Mouse (Mus musculus) left cerebral cortex, adult 2 months (tissue): Measurements from ENCODE around the gene Klhl28. TPM values are rescaled to one million over a fixed set of nuclear protein-coding genes. Genes with fewer than 3 reads are reported as not detected.

Experiments
- DNase-seq, 2 experiments: peaks; one replicate each; pipeline ENCODE4 v3.0.0; 2021 to 2022; ENCODE audit warnings: low spot score in 2 of 2, mixed read lengths in 1 of 2; ENCODE audit errors: extremely low spot score in 1 of 2
- H3K27ac ChIP-seq: fragments of 200-600 bp; 2 replicates; pipeline ENCODE4 v1.8.1; 2022
- H3K4me3 ChIP-seq: fragments of 200-600 bp; 2 replicates; pipeline ENCODE4 v1.8.1; 2022
- CTCF ChIP-seq: fragments of 200-600 bp; IDR thresholded peaks from 2 replicates; pipeline ENCODE4 v1.8.1; 2022; ENCODE audit warnings: antibody characterized with exemption, mild to moderate bottlenecking, moderate library complexity
- intact Hi-C: fragments of 180-260 bp; cut with DNase I; formaldehyde crosslinking; loops from one replicate; pipeline ENCODE4 v1.15.1; 2025
- long read RNA-seq, 2 experiments: library from polyadenylated mRNA; stranded (forward); transcript quantifications; one replicate each; pipeline ENCODE4 v2.0.0; 2021; ENCODE audit warnings: borderline mapping rate in 2 of 2
- total RNA-seq, 2 experiments: library from RNA; stranded (reverse); gene quantifications; 2 replicates each; pipeline ENCODE4 v1.2.3; 2021

Gene Klhl28
- 10 to 100 TPM; 22.9 to 24.2 TPM for total RNA-seq
- long read RNA-seq, experiment 1, full-length matches to known transcripts, result 3 of 6 reads
- long read RNA-seq, experiment 1, partial matches to known transcripts, result 3 of 6 reads
- long read RNA-seq, experiment 1, other reads (novel, unspliced or antisense), result 0 of 6 reads
- long read RNA-seq, experiment 2, full-length matches to known transcripts, result 5 of 5 reads
- long read RNA-seq, experiment 2, partial matches to known transcripts, result 0 of 5 reads
- long read RNA-seq, experiment 2, other reads (novel, unspliced or antisense), result 0 of 5 reads

DNA sequence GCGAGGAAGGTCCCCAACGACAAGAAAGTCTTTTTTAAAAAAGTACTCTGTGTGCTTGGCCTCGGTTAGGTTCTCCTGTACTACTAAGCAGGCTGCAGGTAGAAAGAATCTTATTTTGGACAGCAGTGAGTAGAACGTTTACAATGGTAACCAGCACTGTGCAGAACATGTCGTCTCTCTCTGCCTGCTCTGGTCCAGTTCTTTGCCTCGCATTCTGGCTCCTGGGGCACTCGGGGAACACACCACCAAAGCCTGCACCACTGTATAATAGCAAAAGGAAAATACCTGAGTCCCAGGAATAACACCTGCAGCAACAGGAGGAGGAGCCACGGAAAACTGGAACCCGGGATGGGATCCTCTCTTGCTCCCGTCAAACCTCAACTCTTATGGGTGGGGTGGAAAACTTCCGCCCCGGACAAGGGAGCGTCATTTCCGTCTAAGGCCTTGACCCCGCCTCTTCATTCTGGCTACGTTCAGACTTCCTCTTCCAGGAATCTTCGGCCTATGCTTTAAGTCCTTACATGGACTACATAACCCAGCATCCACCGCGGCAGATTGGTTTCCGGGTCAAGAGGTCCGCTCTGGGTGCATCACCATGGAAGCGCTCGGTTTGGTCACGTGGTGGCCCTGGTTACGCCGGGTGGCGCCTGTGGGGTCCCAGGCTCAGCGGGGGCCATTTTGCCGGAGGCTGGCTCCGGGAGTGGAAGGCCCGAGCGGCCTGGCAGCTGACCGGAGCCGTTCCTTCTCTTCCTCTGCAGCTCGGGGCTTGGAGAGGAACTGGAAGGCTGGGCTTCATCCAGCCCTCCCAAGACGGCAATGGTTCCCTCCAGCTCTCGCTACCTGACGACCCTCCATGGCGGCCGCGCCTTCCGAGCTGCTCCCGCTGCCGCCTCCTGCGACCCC, at the start of gene Klhl28, which contains the start of gene Togaram1:
Gene Klhl28 (minus strand): TSS at position 411 of the 903 bp plus-strand sequence.
Gene Togaram1 (plus strand): TSS at position 681 of the 903 bp plus-strand sequence.
- peak within 1 kb of the TSS; percentile 84 for H3K27ac ChIP-seq
- DNase-seq, result peak; percentile 98 to 99
- intact Hi-C loops, result loop anchor here (1.0 kb wide), 1 partner anchor 109 kb away; the partner anchor contains the start of gene Fkbp3
- peak within 1 kb of the TSS; percentile 77 for H3K4me3 ChIP-seq
- no peak; the same call in 1 of the 2 replicates for TF ChIP-seq CTCF

DNA sequence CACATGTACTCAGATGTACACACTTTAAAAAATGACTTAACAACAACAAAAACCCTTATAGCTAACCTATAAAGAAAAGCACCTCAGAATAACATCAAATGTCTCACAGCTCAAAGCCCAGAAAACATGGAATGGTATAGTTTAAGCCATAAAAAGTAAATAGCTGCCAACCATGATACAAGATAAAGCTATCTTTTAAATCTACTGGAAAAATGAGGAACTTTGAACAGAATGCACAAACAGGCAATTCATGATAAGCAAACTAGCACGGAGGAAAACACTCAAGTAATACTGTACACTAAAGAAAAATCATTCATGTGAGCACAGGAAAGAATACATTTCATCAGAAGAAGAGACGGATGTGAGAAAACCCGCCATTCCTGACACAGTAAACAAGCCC, 42.4 kb upstream of the Klhl28 start:
- H3K27ac ChIP-seq, result no peak overlapping the region
- no peak for TF ChIP-seq CTCF
- DNase-seq, result no peak
- intact Hi-C loops, result no loop called here
- H3K4me3 ChIP-seq, result no peak overlapping the region

DNA sequence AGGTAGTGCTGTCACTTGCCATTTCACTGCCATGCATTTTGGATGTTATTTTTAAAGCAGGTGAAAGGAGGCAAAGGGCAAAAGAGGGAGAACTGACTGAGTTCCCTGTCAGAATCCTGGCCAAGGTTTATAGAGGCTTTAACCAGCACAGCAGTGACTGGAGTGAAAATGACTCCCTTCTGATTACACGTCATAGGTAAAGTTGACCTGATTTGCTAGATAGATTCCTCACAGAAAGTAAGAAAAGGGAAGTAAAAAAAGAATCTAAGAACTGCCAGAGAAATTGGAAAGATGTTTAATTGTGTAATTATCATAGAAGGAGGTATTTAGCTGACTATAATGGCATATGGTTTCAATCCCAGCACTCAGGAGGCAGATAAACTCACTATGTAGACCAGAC, 12.2 kb upstream of the Klhl28 start:
- intact Hi-C loops, result no loop called here

DNA sequence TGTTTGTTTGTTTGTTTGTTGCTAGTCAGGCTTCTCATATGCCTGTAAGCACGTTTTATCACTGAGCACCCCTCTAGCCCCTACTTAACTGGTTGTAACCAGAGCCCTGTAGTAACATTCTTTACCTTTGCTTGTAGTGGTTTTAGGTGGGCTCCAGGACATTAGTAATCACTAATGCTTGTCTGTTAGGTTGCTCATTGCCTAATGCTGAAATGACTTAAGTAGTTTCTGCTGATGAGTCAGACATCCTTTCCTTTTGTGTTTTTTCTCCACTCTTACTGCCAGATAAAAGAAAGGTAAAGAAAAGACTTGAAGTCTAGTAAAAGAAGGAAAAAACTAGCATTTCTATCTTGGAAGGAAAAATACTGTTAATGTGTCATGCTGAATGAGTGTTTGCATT, 10.9 kb upstream of the Klhl28 start:
- no peak for DNase-seq
- Histone ChIP-seq H3K4me3 (no peak overlapping the region), H3K27ac (no peak overlapping the region)
- TF ChIP-seq CTCF, result no peak
- intact Hi-C loops, result no loop called here

More for the DNA sequence above, 12.2 kb upstream of the Klhl28 start:
- TF ChIP-seq CTCF, result no peak
- Histone ChIP-seq H3K4me3 (no peak overlapping the region), H3K27ac (no peak overlapping the region)
- no peak for DNase-seq

DNA sequence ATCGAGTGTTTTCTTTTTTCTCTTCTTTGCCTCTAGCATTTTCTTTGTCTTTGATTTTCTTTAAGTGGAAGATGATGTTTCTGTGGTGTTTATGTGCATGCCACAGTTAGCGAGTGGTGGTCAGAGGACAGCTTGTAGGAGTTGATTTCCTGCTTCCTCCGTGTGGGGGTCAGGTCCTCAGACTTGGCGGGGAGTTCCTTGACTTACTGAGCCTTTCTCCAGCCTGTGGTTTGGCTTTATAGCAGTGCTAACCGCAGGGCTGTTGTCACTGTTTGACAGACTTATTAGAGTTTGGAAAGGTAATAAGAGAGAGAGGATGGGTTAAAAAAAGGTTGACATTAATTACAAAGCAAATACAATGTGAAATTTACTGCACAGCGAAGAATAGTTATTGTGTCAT, 10.2 kb upstream of the Klhl28 start:
- Histone ChIP-seq H3K4me3 (no peak overlapping the region), H3K27ac (no peak overlapping the region)
- TF ChIP-seq CTCF, result no peak
- DNase-seq, result no peak
- intact Hi-C loops, result no loop called here

DNA sequence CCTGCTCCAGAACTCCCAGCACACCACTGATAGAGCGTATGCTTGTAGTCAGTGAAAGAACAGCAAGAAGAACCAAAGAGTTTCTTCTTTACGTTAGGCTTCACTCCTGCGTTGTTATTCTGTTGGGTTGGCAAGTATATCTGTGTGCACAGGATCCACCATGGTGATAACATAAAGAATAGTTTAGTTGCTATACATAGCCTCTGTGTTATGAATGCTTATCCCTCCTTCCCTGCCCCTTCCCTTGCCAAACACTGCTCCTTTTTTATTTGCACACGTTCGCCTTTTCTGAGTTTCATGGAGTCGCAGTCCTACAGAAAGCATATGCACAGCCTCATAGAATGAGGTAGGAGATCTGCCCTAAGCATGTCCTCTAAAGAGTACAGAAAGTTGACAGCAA, 6.7 kb upstream of the Klhl28 start:
- no peak for DNase-seq
- no peak overlapping the region; the same call in 1 of the 2 replicates for H3K4me3 ChIP-seq
- TF ChIP-seq CTCF, result no peak

DNA sequence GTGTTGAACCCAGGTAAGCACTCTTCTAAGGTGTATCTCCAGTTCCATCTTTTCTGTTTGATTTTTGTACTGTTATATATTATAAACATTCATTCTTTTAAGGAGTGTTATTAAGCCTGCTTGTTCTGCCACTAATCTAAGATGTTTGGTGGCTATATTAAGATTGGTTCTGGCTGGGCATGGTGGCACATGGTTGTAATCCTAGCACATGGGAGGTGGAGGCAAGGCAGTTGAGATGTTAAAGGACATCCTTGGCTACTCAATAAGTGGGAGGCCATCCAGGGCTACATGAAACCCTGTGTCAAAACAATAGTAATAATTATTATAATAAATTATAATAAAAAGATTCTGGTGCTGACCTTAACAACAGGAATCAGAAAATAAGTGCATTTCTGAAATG, 6.1 kb upstream of the Klhl28 start:
- no peak overlapping the region for H3K27ac ChIP-seq
- no peak overlapping the region; the same call in 1 of the 2 replicates for H3K4me3 ChIP-seq
- DNase-seq, result no peak
- intact Hi-C loops, result no loop called here
- no peak for TF ChIP-seq CTCF

More for the DNA sequence above, 6.7 kb upstream of the Klhl28 start:
- intact Hi-C loops, result no loop called here
- no peak overlapping the region for H3K27ac ChIP-seq

DNA sequence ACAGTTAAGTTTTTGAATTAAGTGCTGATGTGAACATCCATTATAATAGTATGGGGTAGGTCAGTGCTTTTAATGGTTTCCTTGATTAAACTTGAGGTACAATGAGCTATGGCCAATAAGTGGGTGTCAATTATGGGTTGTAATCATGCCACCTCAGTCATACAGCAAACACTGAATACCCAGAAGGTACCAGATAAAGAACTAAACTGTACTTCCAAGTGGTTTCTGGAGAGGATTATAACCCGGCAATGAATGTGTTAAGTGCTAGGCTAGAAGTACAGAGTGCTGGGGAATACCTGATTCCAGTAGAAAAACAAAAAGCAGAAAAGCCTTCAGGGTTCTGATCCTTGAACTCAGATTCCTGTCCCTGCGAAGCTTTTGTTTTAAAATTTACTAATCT, 2.7 kb upstream of the Klhl28 start:
- Histone ChIP-seq H3K27ac (no peak overlapping the region), H3K4me3 (peak overlapping the region; percentile 77)
- no peak for DNase-seq
- intact Hi-C loops, result no loop called here
- no peak for TF ChIP-seq CTCF

DNA sequence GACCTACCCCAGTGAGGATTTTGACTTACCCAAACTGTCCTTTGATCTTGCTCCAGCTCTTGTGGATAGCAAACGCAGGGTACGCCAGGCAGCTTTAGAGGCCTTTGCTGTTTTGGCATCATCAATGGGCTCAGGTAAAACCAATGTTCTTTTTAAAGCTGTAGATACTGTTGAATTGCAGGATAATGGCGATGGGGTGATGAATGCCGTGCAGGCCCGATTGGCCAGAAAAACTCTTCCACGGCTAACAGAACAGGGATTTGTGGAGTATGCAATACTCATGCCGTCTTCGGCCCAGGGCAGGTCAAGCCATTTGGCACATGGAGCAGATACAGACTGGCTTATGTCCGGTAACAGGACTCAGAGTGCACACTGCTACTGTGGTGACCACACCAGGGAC, 2.1 kb upstream of the Klhl28 start:
- H3K27ac ChIP-seq, result no peak overlapping the region
- TF ChIP-seq CTCF, result no peak
- H3K4me3 ChIP-seq, result peak overlapping the region; percentile 77
- intact Hi-C loops, result no loop called here
- DNase-seq, result no peak

DNA sequence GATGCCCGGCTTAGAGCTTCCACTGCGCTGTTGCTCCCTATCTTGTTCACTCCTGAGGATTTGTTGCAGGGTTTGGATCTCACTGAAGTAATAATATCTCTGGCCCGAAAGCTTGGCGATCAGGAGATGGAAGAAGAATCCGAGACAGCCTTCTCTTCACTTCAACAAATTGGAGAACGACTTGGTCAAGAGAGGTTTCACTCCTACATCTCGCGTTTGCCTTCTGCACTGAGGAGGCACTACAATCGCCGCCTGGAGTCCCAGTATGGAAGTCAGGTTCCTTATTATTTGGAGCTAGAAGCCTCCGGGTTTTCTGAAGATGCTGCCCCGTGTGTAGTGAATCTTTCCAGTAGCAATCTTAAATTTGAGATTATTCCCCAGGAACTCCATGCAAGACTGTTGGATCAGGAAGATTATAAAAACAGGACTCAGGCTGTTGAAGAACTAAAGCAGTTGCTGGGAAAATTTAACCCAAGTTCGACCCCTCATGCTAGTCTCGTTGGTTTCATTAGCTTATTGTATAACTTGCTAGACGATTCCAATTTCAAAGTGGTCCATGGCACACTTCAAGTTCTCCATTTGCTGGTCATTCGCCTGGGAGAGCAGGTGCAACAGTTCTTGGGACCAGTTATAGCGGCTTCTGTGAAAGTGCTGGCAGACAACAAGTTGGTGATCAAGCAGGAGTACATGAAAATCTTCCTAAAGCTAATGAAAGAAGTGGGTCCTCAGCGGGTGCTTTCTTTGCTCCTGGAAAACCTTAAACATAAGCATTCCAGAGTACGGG, 1.5 kb upstream of the Klhl28 start:
- Histone ChIP-seq H3K4me3 (peak overlapping the region; percentile 77), H3K27ac (peak overlapping the region; percentile 84)
- intact Hi-C loops, result no loop called here
- TF ChIP-seq CTCF, result no peak
- no peak for DNase-seq

DNA sequence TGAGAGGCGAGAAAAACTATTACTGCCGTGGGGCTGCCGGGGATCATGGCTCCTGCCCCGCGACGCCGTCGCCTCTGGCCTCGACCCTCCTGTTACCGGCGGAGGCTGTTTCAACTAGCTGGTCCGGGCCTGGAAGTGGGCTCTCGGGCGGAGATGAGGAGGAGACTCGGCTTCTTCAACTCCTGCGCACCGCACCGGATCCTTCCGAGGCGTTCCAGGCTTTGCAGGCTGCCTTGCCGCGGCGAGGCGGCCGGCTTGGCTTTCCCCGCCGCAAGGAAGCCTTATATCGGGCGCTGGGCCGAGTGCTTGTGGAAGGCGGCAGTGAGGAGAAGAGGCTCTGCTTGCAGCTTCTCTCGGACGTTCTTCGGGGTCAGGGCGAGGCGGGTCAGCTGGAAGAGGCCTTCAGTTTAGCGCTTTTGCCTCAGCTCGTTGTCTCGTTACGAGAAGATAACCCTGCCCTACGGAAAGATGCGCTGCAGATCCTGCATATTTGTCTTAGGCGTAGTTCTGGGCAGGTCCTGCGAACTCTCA, 832 bp upstream of the Klhl28 start:
- intact Hi-C loops, result no loop called here
- TF ChIP-seq CTCF, result no peak
- peak overlapping the region; percentile 84 for H3K27ac ChIP-seq

More for the DNA sequence above, 832 bp upstream of the Klhl28 start:
- DNase-seq, result peak; percentile 35 to 51
- peak overlapping the region; percentile 77 for H3K4me3 ChIP-seq
